Comparison of ENCODE assay signal across 19 mouse cellular contexts in the genomic region with DNA sequence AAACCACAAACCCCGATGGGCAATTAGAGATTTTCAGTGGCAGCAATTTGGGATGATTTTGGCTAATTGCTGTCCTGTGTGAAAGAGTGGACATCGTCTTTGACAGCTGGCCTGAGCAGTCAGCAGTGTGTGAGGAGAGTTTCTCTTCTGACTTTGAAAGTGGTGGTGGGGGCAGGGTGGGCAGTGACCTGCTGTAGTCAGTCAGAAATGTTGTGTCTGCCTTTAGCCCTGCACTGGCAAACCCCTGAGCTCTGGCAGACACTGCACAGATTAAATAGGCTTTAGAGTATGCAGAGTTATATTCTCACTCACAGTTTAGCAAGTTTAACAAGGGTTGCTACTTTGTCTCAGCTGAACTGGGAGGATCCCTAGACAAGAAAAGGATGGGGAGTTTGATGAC.
DNase-seq lines count a peak whose midpoint lies in the region; ATAC-seq and TF ChIP-seq lines count a peak whose summit lies in the region.
"Had no signal": no experiment of that assay in that cellular context is flagged by ENCODE, and none has a peak within 500 bp of the region (broad histone marks: within the 10 kb centered on the region; RNA-seq: fewer than 3 reads in every experiment).

No protein-coding gene starts in this region.

- no peak overlapping the region for H3K9ac ChIP-seq in heart, adult 2 months (ENCODE audit: low read depth, low read length)
- no peak overlapping the region for H3K9ac ChIP-seq in MEL (ENCODE audit: control insufficient read depth, low read depth, low read length, poor library complexity, severe bottlenecking)
- no peak overlapping the region for H3K9ac ChIP-seq in heart, postnatal 0 days (replicated peaks; ENCODE audit: low read depth, low read length)
- H3K9ac ChIP-seq: embryonic facial prominence, embryonic 12.5 days; forebrain, postnatal 0 days; hindbrain, embryonic 15.5 days; lung, embryonic 14.5 days; neural tube, embryonic 13.5 days had no signal

- H3K27ac ChIP-seq in heart, adult 2 months, result peak overlapping the region; percentile 28; the same call in 1 of the 2 replicates
- H3K27ac ChIP-seq in MEL (ENCODE audit: control insufficient read depth, low read depth, low read length), result peak overlapping the region; percentile 31
- H3K27ac ChIP-seq in heart, postnatal 0 days (ENCODE audit: low read depth), result peak overlapping the region; percentile 58; the same call in 1 of the 2 replicates
- H3K27ac ChIP-seq: embryonic facial prominence, embryonic 12.5 days; hindbrain, embryonic 15.5 days; neural tube, embryonic 13.5 days had no signal

- no peak overlapping the region for H3K4me3 ChIP-seq in heart, adult 2 months
- no peak overlapping the region for H3K4me3 ChIP-seq in MEL (ENCODE audit: control insufficient read depth in 1 of 2, insufficient read depth in 1 of 2, low read depth in 2 of 2, low read length in 2 of 2)
- no peak overlapping the region for H3K4me3 ChIP-seq in heart, postnatal 0 days (ENCODE audit: low read depth, low read length)
- H3K4me3 ChIP-seq in lung, adult 2 months (replicated peaks; ENCODE audit: extremely low read depth, low read depth, low read length), result no peak overlapping the region
- H3K4me3 ChIP-seq: embryonic facial prominence, embryonic 12.5 days; hindbrain, embryonic 15.5 days; neural tube, embryonic 13.5 days had no signal

- 85% methylated on average over 2 of the region's 2 CpGs for WGBS in heart, adult 2 months
- 63% methylated on average over 2 of the region's 2 CpGs for WGBS in heart, postnatal 0 days
- WGBS in lung, adult 2 months, result 80% methylated on average over 2 of the region's 2 CpGs

- H3K36me3 ChIP-seq in heart, adult 2 months (ENCODE audit: control insufficient read depth, insufficient read depth, low read length), result no peaks in the 10 kb centered on the region
- peaks cover 0 to 47% of the 10 kb centered on the region in 2 experiments; a peak in 2 of 4 replicates for H3K36me3 ChIP-seq in MEL (ENCODE audit: control insufficient read depth in 1 of 2, insufficient read depth in 2 of 2, low read length in 2 of 2)
- no peaks in the 10 kb centered on the region for H3K36me3 ChIP-seq in heart, postnatal 0 days (replicated peaks; ENCODE audit: control insufficient read depth, insufficient read depth, low read length)
- H3K36me3 ChIP-seq: embryonic facial prominence, embryonic 12.5 days; hindbrain, embryonic 15.5 days; neural tube, embryonic 13.5 days had no signal

- ATAC-seq in heart, postnatal 0 days (ENCODE audit: insufficient read depth, low read depth), result no peak
- ATAC-seq: forebrain, postnatal 0 days had no signal

- no peak overlapping the region for H3K4me2 ChIP-seq in heart, postnatal 0 days (ENCODE audit: low read depth, low read length)
- H3K4me2 ChIP-seq: hindbrain, embryonic 15.5 days; midbrain, embryonic 11.5 days; neural tube, embryonic 13.5 days had no signal

- no peaks in the 10 kb centered on the region for H3K79me2 ChIP-seq in heart, adult 2 months (replicated peaks; ENCODE audit: control insufficient read depth, insufficient read depth, low read length)
- H3K79me2 ChIP-seq in MEL (ENCODE audit: control insufficient read depth, insufficient read depth, low read length, poor library complexity), result no peaks in the 10 kb centered on the region; the same call in 1 of the 2 replicates

- no peak for TF ChIP-seq RAD21 in MEL (IDR thresholded peaks at IDR 0.05; ENCODE audit: low read depth, low read length)

- DNase-seq in heart, adult 2 months, result no peak
- DNase-seq in heart, adult 18-20 months, result no peak
- DNase-seq in 3134 (ENCODE audit: extremely low read depth, insufficient read length, low spot score) (peak; percentile 23), MEL (ENCODE audit: low read depth, low spot score) (no peak)
- DNase-seq in heart, postnatal 0 days (ENCODE audit: low spot score), result no peak
- DNase-seq in T-cell, adult 2 months (ENCODE audit: low spot score), result no peak
- DNase-seq in layer of hippocampus, adult 8-10 months (ENCODE audit: low spot score in 2 of 2), result no peak
- DNase-seq in lung, adult 2 months, result no peak
- DNase-seq: cerebellum, adult 11-12 months; cerebellum, postnatal 25 days; forebrain, postnatal 0 days; kidney, adult 11 months; lung, embryonic 14.5 days; right cerebral cortex, postnatal 4 days; thymus, adult 2 months had no signal

- intact Hi-C loops in heart, adult 2 months (cut with DNase I), result loop anchor here (2.0 kb wide), 1 partner anchor 29 kb away; no protein-coding TSS in a partner anchor

- H3K27me3 ChIP-seq in heart, adult 2 months (ENCODE audit: control insufficient read depth, insufficient read depth, low read length), result no peaks in the 10 kb centered on the region
- no peaks in the 10 kb centered on the region; a peak in 1 of 4 replicates for H3K27me3 ChIP-seq in MEL (ENCODE audit: control insufficient read depth in 1 of 2, insufficient read depth in 2 of 2, low read length in 2 of 2)
- H3K27me3 ChIP-seq in heart, postnatal 0 days (ENCODE audit: control insufficient read depth, insufficient read depth, low read length), result no peaks in the 10 kb centered on the region
- H3K27me3 ChIP-seq: embryonic facial prominence, embryonic 12.5 days; hindbrain, embryonic 15.5 days; neural tube, embryonic 13.5 days had no signal

- no peak for TF ChIP-seq POLR2A in heart, adult 2 months (IDR thresholded peaks at IDR 0.05; ENCODE audit: insufficient read depth, low read depth, low read length)
- TF ChIP-seq POLR2A in MEL (IDR thresholded peaks at IDR 0.05; ENCODE audit: control insufficient read depth in 1 of 2, insufficient read depth in 1 of 2, low read depth in 1 of 2, low read length in 2 of 2, poor library complexity in 1 of 2), result no peak
- no peak for TF ChIP-seq POLR2A in lung, adult 2 months (IDR thresholded peaks at IDR 0.05; ENCODE audit: borderline replicate concordance, extremely low read depth, low read depth, low read length)

- no peak for TF ChIP-seq CTCF in heart, adult 2 months (IDR thresholded peaks at IDR 0.05)
- no peak for TF ChIP-seq CTCF in MEL (IDR thresholded peaks at IDR 0.05 in 2 of 3, conservative IDR thresholded peaks at IDR 0.05 in 1 of 3; ENCODE audit: control insufficient read depth in 1 of 3, insufficient read depth in 1 of 3, low read depth in 2 of 3, low read length in 3 of 3, poor library complexity in 1 of 3, severe bottlenecking in 1 of 3)
- TF ChIP-seq CTCF in heart, postnatal 0 days (IDR thresholded peaks at IDR 0.05; ENCODE audit: low read depth), result no peak
- TF ChIP-seq CTCF in lung, adult 2 months (IDR thresholded peaks at IDR 0.05; ENCODE audit: insufficient read depth, low read length), result no peak

- H3K4me1 ChIP-seq in heart, adult 2 months (ENCODE audit: control insufficient read depth, insufficient read depth, low read length), result peaks cover 9% of the 10 kb centered on the region
- H3K4me1 ChIP-seq in MEL (ENCODE audit: control insufficient read depth in 1 of 2, insufficient read depth in 2 of 2, low read length in 2 of 2), result peaks cover 19 to 42% of the 10 kb centered on the region in 2 experiments; a peak in 3 of 4 replicates
- no peaks in the 10 kb centered on the region for H3K4me1 ChIP-seq in heart, postnatal 0 days (ENCODE audit: control insufficient read depth, insufficient read depth)
- H3K4me1 ChIP-seq in lung, adult 2 months (ENCODE audit: control insufficient read depth, insufficient read depth, low read length), result peaks cover 5% of the 10 kb centered on the region; the same call in 1 of the 2 replicates

- no peak for TF ChIP-seq EP300 in heart, adult 2 months (IDR thresholded peaks at IDR 0.05; ENCODE audit: insufficient read depth, low read depth, low read length)
- TF ChIP-seq EP300 in MEL (IDR thresholded peaks at IDR 0.05; ENCODE audit: low read depth in 1 of 2, low read length in 2 of 2), result no peak
- no peak for TF ChIP-seq EP300 in heart, postnatal 0 days (IDR thresholded peaks at IDR 0.05; ENCODE audit: low read depth)

- H3K9me3 ChIP-seq in MEL (replicated peaks; ENCODE audit: insufficient read depth, low read length), result no peaks in the 10 kb centered on the region
- H3K9me3 ChIP-seq in heart, postnatal 0 days (replicated peaks; ENCODE audit: control insufficient read depth, low read length), result no peaks in the 10 kb centered on the region
- H3K9me3 ChIP-seq: embryonic facial prominence, embryonic 12.5 days; hindbrain, embryonic 15.5 days; neural tube, embryonic 13.5 days had no signal

TF ChIP-seq in MEL, 35 proteins besides CTCF, POLR2A, EP300 and RAD21:
- TF ChIP-seq MXI1 (IDR thresholded peaks at IDR 0.05; ENCODE audit: low read depth, low read length) (no peak), USF2 (IDR thresholded peaks at IDR 0.05; ENCODE audit: borderline replicate concordance in 1 of 2, insufficient read depth in 1 of 2, low read depth in 1 of 2, low read length in 2 of 2) (no peak), MYB (IDR thresholded peaks at IDR 0.05; ENCODE audit: low read depth, low read length) (no peak), CHD1 (IDR thresholded peaks at IDR 0.05; ENCODE audit: low read depth, low read length) (no peak), ELF1 (IDR thresholded peaks at IDR 0.05; ENCODE audit: low read depth, low read length) (no peak), SIN3A (IDR thresholded peaks at IDR 0.05; ENCODE audit: low read length) (no peak)
TF ChIP-seq in MEL: peak in this region for 0.
